Mouse (Mus musculus): ENCODE measurements around the gene Dpyd. TPM values are rescaled to one million over a fixed set of nuclear protein-coding genes. Genes with fewer than 3 reads are reported as not detected.

Gene Dpyd
- polyA plus RNA-seq, 1 experiment from 2014 or later, result 15.2 TPM

- no peaks in the 10 kb centered on the region for H3K27me3 ChIP-seq (replicated peaks)
- no peak overlapping the region for H3K4me2 ChIP-seq
- H3K4me3 ChIP-seq (replicated peaks), result no peak overlapping the region
- H3K27ac ChIP-seq, result no peak overlapping the region
- ATAC-seq (ENCODE audit: insufficient read depth, low FRiP score, low read depth), result no peak
- H3K9me3 ChIP-seq, result no peaks in the 10 kb centered on the region
- no peak overlapping the region for H3K9ac ChIP-seq
- H3K36me3 ChIP-seq, result no peaks in the 10 kb centered on the region
- 75% methylated on average over 7 of the region's 7 CpGs for WGBS
- no peaks in the 10 kb centered on the region for H3K4me1 ChIP-seq
These were observed 40.0 kb downstream of the Dpyd start for GRCm38 (mm10) chr3:118601689-118602640.

- WGBS, result 71% methylated on average over 4 of the region's 4 CpGs
- H3K36me3 ChIP-seq, result no peaks in the 10 kb centered on the region
These were observed 46.8 kb downstream of the Dpyd start for GRCm38 (mm10) chr3:118608708-118609107.

GRCm38 (mm10) chr3:118626455-118627375 is 64.8 kb downstream of the Dpyd start:
- no peaks in the 10 kb centered on the region for H3K9me3 ChIP-seq
- no peaks in the 10 kb centered on the region for H3K27me3 ChIP-seq (replicated peaks)
- H3K4me3 ChIP-seq (replicated peaks), result no peak overlapping the region
- H3K9ac ChIP-seq, result no peak overlapping the region
- no peak overlapping the region for H3K4me2 ChIP-seq
- no peak overlapping the region for H3K27ac ChIP-seq
- H3K36me3 ChIP-seq, result no peaks in the 10 kb centered on the region
- ATAC-seq (ENCODE audit: insufficient read depth, low FRiP score, low read depth), result no peak
- H3K4me1 ChIP-seq, result no peaks in the 10 kb centered on the region
- WGBS, result 73% methylated on average over 9 of the region's 9 CpGs

More at GRCm38 (mm10) chr3:118608708-118609107, 46.8 kb downstream of the Dpyd start:
- no peak overlapping the region for H3K4me2 ChIP-seq
- no peak overlapping the region for H3K27ac ChIP-seq
- no peak overlapping the region for H3K9ac ChIP-seq
- no peak for ATAC-seq (ENCODE audit: insufficient read depth, low FRiP score, low read depth)
- H3K27me3 ChIP-seq (replicated peaks), result no peaks in the 10 kb centered on the region
- H3K9me3 ChIP-seq, result no peaks in the 10 kb centered on the region
- H3K4me3 ChIP-seq (replicated peaks), result no peak overlapping the region
- H3K4me1 ChIP-seq, result no peaks in the 10 kb centered on the region

GRCm38 (mm10) chr3:118629737-118630136 is 67.8 kb downstream of the Dpyd start:
- Histone ChIP-seq H3K4me1 (no peaks in the 10 kb centered on the region), H3K27ac (no peak overlapping the region), H3K4me2 (no peak overlapping the region), H3K9ac (no peak overlapping the region), H3K9me3 (no peaks in the 10 kb centered on the region), H3K36me3 (no peaks in the 10 kb centered on the region), H3K27me3 (replicated peaks) (no peaks in the 10 kb centered on the region), H3K4me3 (replicated peaks) (no peak overlapping the region)
- no peak for ATAC-seq (ENCODE audit: insufficient read depth, low FRiP score, low read depth)
- WGBS, result 90% methylated on average over 1 of the region's 1 CpGs

- H3K36me3 ChIP-seq, result no peaks in the 10 kb centered on the region
- H3K4me1 ChIP-seq, result no peaks in the 10 kb centered on the region
- H3K27me3 ChIP-seq (replicated peaks), result no peaks in the 10 kb centered on the region
- no peak overlapping the region for H3K9ac ChIP-seq
- no peaks in the 10 kb centered on the region for H3K9me3 ChIP-seq
- H3K4me3 ChIP-seq (replicated peaks), result no peak overlapping the region
- ATAC-seq (ENCODE audit: insufficient read depth, low FRiP score, low read depth), result no peak
- H3K4me2 ChIP-seq, result no peak overlapping the region
- 84% methylated on average over 10 of the region's 10 CpGs for WGBS
- no peak overlapping the region for H3K27ac ChIP-seq
These were observed 84.2 kb downstream of the Dpyd start for GRCm38 (mm10) chr3:118646024-118646570.

- H3K36me3 ChIP-seq, result no peaks in the 10 kb centered on the region
- no peak overlapping the region for H3K4me2 ChIP-seq
- no peak overlapping the region for H3K9ac ChIP-seq
- no peak overlapping the region for H3K27ac ChIP-seq
- H3K4me1 ChIP-seq, result no peaks in the 10 kb centered on the region
- ATAC-seq (ENCODE audit: insufficient read depth, low FRiP score, low read depth), result no peak
- WGBS, result 59% methylated on average over 5 of the region's 5 CpGs
- H3K4me3 ChIP-seq (replicated peaks), result no peak overlapping the region
- H3K9me3 ChIP-seq, result no peaks in the 10 kb centered on the region
- no peaks in the 10 kb centered on the region for H3K27me3 ChIP-seq (replicated peaks)
These were observed 102.2 kb downstream of the Dpyd start for GRCm38 (mm10) chr3:118663987-118664692.

- Histone ChIP-seq H3K4me1 (no peaks in the 10 kb centered on the region), H3K4me2 (no peak overlapping the region), H3K9ac (no peak overlapping the region), H3K36me3 (no peaks in the 10 kb centered on the region), H3K27me3 (replicated peaks) (no peaks in the 10 kb centered on the region), H3K4me3 (replicated peaks) (no peak overlapping the region), H3K27ac (no peak overlapping the region), H3K9me3 (no peaks in the 10 kb centered on the region)
- WGBS, result 57% methylated on average over 10 of the region's 10 CpGs
- no peak for ATAC-seq (ENCODE audit: insufficient read depth, low FRiP score, low read depth)
These were observed 112.3 kb downstream of the Dpyd start for GRCm38 (mm10) chr3:118674121-118674745.

- Histone ChIP-seq H3K27ac (no peak overlapping the region), H3K36me3 (no peaks in the 10 kb centered on the region), H3K4me3 (replicated peaks) (no peak overlapping the region), H3K27me3 (replicated peaks) (no peaks in the 10 kb centered on the region), H3K9me3 (no peaks in the 10 kb centered on the region), H3K4me2 (no peak overlapping the region), H3K9ac (no peak overlapping the region), H3K4me1 (no peaks in the 10 kb centered on the region)
- no peak for ATAC-seq (ENCODE audit: insufficient read depth, low FRiP score, low read depth)
- WGBS, result 49% methylated on average over 1 of the region's 1 CpGs
These were observed 113.5 kb downstream of the Dpyd start for GRCm38 (mm10) chr3:118675441-118675840.

- WGBS, result 73% methylated on average over 7 of the region's 7 CpGs
- no peaks in the 10 kb centered on the region for H3K4me1 ChIP-seq
- no peaks in the 10 kb centered on the region for H3K27me3 ChIP-seq (replicated peaks)
- H3K36me3 ChIP-seq, result no peaks in the 10 kb centered on the region
- no peak overlapping the region for H3K9ac ChIP-seq
- no peak overlapping the region for H3K27ac ChIP-seq
- H3K9me3 ChIP-seq, result no peaks in the 10 kb centered on the region
- H3K4me2 ChIP-seq, result no peak overlapping the region
- ATAC-seq (ENCODE audit: insufficient read depth, low FRiP score, low read depth), result no peak
- H3K4me3 ChIP-seq (replicated peaks), result no peak overlapping the region
These were observed 114.3 kb downstream of the Dpyd start for GRCm38 (mm10) chr3:118676052-118676777.

GRCm38 (mm10) chr3:118680803-118681202 is 118.9 kb downstream of the Dpyd start:
- no peaks in the 10 kb centered on the region for H3K9me3 ChIP-seq
- no peaks in the 10 kb centered on the region for H3K27me3 ChIP-seq (replicated peaks)
- no peak overlapping the region for H3K9ac ChIP-seq
- no peak for ATAC-seq (ENCODE audit: insufficient read depth, low FRiP score, low read depth)
- no peak overlapping the region for H3K4me2 ChIP-seq
- H3K4me3 ChIP-seq (replicated peaks), result no peak overlapping the region
- H3K27ac ChIP-seq, result no peak overlapping the region
- 43% methylated on average over 4 of the region's 4 CpGs for WGBS
- no peaks in the 10 kb centered on the region for H3K4me1 ChIP-seq
- no peaks in the 10 kb centered on the region for H3K36me3 ChIP-seq

Data from stomach, embryonic 15.5 days (tissue).